In genomic region chr11:8634728-8635410, GRCm38 (mm10) we compare ENCODE assay signal across 13 mouse cellular contexts. TPM values are rescaled to one million over a fixed set of nuclear protein-coding genes. Genes with fewer than 3 reads are reported as not detected.
DNase-seq lines count a peak whose midpoint lies in the region; ATAC-seq and TF ChIP-seq lines count a peak whose summit lies in the region.
"Had no signal": no experiment of that assay in that cellular context is flagged by ENCODE, and none has a peak within 500 bp of the region (broad histone marks: within the 10 kb centered on the region; RNA-seq: fewer than 3 reads in every experiment).

No protein-coding gene starts in this region.

- H3K79me2 ChIP-seq in macrophage (ENCODE audit: inconsistent target) = peaks cover 100% of the 10 kb centered on the region
- H3K79me2 ChIP-seq in heart, adult 2 months (replicated peaks; ENCODE audit: control insufficient read depth, insufficient read depth, low read length) = no peaks in the 10 kb centered on the region

- peaks cover 3% of the 10 kb centered on the region; the same call in 1 of the 2 replicates for H3K4me1 ChIP-seq in embryonic fibroblast, embryonic 13.5 days (ENCODE audit: control insufficient read depth, insufficient read depth, low read length)
- peaks cover 38% of the 10 kb centered on the region for H3K4me1 ChIP-seq in kidney, embryonic 15.5 days
- H3K4me1 ChIP-seq in hindbrain, embryonic 10.5 days (replicated peaks) = peaks cover 13% of the 10 kb centered on the region; the same call in 1 of the 2 replicates
- H3K4me1 ChIP-seq in heart, adult 2 months (ENCODE audit: control insufficient read depth, insufficient read depth, low read length) = peaks cover 2% of the 10 kb centered on the region; the same call in 1 of the 2 replicates
- H3K4me1 ChIP-seq: neural tube, embryonic 15.5 days had no signal

- WGBS in kidney, embryonic 15.5 days = 48% methylated on average over 7 of the region's 7 CpGs
- 41% methylated on average over 7 of the region's 7 CpGs for WGBS in macrophage (ENCODE audit: missing documents)
- 73% methylated on average over 7 of the region's 7 CpGs for WGBS in hindbrain, embryonic 10.5 days
- WGBS in heart, adult 2 months = 84% methylated on average over 7 of the region's 7 CpGs

- TF ChIP-seq CTCF in embryonic fibroblast, embryonic 13.5 days (IDR thresholded peaks at IDR 0.05; ENCODE audit: borderline replicate concordance, insufficient read depth, low read length) = no peak
- TF ChIP-seq CTCF in heart, adult 2 months (IDR thresholded peaks at IDR 0.05) = no peak
- TF ChIP-seq CTCF in layer of hippocampus, adult 2 months (conservative IDR thresholded peaks at IDR 0.05) = no peak

- H3K36me3 ChIP-seq in kidney, embryonic 15.5 days = no peaks in the 10 kb centered on the region
- H3K36me3 ChIP-seq in macrophage (ENCODE audit: inconsistent target) = 0 out of 2 replicates have a peak, but pooled peaks cover 3% of the 10 kb centered on the region
- H3K36me3 ChIP-seq in hindbrain, embryonic 10.5 days = no peaks in the 10 kb centered on the region
- H3K36me3 ChIP-seq in heart, adult 2 months (ENCODE audit: control insufficient read depth, insufficient read depth, low read length) = no peaks in the 10 kb centered on the region
- H3K36me3 ChIP-seq: embryonic facial prominence, embryonic 15.5 days; neural tube, embryonic 15.5 days had no signal

- TF ChIP-seq EP300 in heart, adult 2 months (IDR thresholded peaks at IDR 0.05; ENCODE audit: insufficient read depth, low read depth, low read length) = no peak

- H3K27me3 ChIP-seq in kidney, embryonic 15.5 days = no peaks in the 10 kb centered on the region
- no peaks in the 10 kb centered on the region for H3K27me3 ChIP-seq in hindbrain, embryonic 10.5 days (ENCODE audit: insufficient read depth, poor library complexity, severe bottlenecking)
- no peaks in the 10 kb centered on the region for H3K27me3 ChIP-seq in heart, adult 2 months (ENCODE audit: control insufficient read depth, insufficient read depth, low read length)
- H3K27me3 ChIP-seq: embryonic facial prominence, embryonic 15.5 days; neural tube, embryonic 15.5 days had no signal

- ATAC-seq in kidney, embryonic 15.5 days (replicated peaks; ENCODE audit: low FRiP score) = peak; percentile 86
- ATAC-seq: forebrain, postnatal 0 days; midbrain, embryonic 16.5 days had no signal

- H3K27ac ChIP-seq in embryonic fibroblast, embryonic 13.5 days (ENCODE audit: insufficient read depth, low read length) = 0 out of 2 replicates have a peak overlapping the region, but pooled peaks have one; percentile 1
- peak overlapping the region; percentile 90 for H3K27ac ChIP-seq in kidney, embryonic 15.5 days
- H3K27ac ChIP-seq in macrophage = peak overlapping the region; percentile 51
- H3K27ac ChIP-seq in hindbrain, embryonic 10.5 days = no peak overlapping the region
- H3K27ac ChIP-seq in heart, adult 2 months = no peak overlapping the region
- H3K27ac ChIP-seq in layer of hippocampus, adult 2 months = no peak overlapping the region
- H3K27ac ChIP-seq: embryonic facial prominence, embryonic 15.5 days; neural tube, embryonic 15.5 days had no signal

- no peak overlapping the region for H3K4me2 ChIP-seq in kidney, embryonic 15.5 days
- H3K4me2 ChIP-seq: embryonic facial prominence, embryonic 15.5 days; neural tube, embryonic 15.5 days had no signal

- DNase-seq in ES-CJ7 (ENCODE audit: low read depth, low spot score) = peak; percentile 93
- no peak for DNase-seq in hindbrain, embryonic 10.5 days (ENCODE audit: low spot score)
- DNase-seq in heart, postnatal 14 days = no peak
- no peak for DNase-seq in heart, adult 2 months
- DNase-seq in layer of hippocampus, adult 2 months (ENCODE audit: low spot score in 2 of 2) = no peak
- DNase-seq: forebrain, postnatal 0 days; heart, postnatal 10 days had no signal

- TF ChIP-seq POLR2A in embryonic fibroblast, embryonic 13.5 days (IDR thresholded peaks at IDR 0.05; ENCODE audit: low read depth, low read length) = no peak
- TF ChIP-seq POLR2A in heart, adult 2 months (IDR thresholded peaks at IDR 0.05; ENCODE audit: insufficient read depth, low read depth, low read length) = no peak

- intact Hi-C loops in heart, postnatal 14 days (cut with DNase I) = no loop called here
- intact Hi-C loops in heart, adult 2 months (cut with DNase I) = no loop called here

- no peak overlapping the region for H3K4me3 ChIP-seq in embryonic fibroblast, embryonic 13.5 days (ENCODE audit: insufficient read depth, low read length)
- H3K4me3 ChIP-seq in kidney, embryonic 15.5 days (replicated peaks) = no peak overlapping the region
- no peak overlapping the region for H3K4me3 ChIP-seq in macrophage (ENCODE audit: inconsistent target)
- H3K4me3 ChIP-seq in hindbrain, embryonic 10.5 days = no peak overlapping the region
- no peak overlapping the region for H3K4me3 ChIP-seq in heart, adult 2 months
- H3K4me3 ChIP-seq in layer of hippocampus, adult 2 months = no peak overlapping the region
- H3K4me3 ChIP-seq: embryonic facial prominence, embryonic 15.5 days; neural tube, embryonic 15.5 days had no signal

- no peaks in the 10 kb centered on the region for H3K9me3 ChIP-seq in kidney, embryonic 15.5 days (replicated peaks)
- no peaks in the 10 kb centered on the region for H3K9me3 ChIP-seq in hindbrain, embryonic 10.5 days
- H3K9me3 ChIP-seq: embryonic facial prominence, embryonic 15.5 days; neural tube, embryonic 15.5 days had no signal

- no peak overlapping the region for H3K9ac ChIP-seq in kidney, embryonic 15.5 days
- H3K9ac ChIP-seq in heart, adult 2 months (ENCODE audit: low read depth, low read length) = no peak overlapping the region
- H3K9ac ChIP-seq: embryonic facial prominence, embryonic 15.5 days; forebrain, postnatal 0 days; neural tube, embryonic 15.5 days had no signal

RNA-seq across cellular contexts. Expression of gene Tns3, which starts 29.5 kb away (rescaled TPM):
- 96.5 and 113 TPM in 2 replicates for polyA plus RNA-seq in embryonic fibroblast, embryonic 13.5 days (2011; ENCODE audit: insufficient read length, low read depth, missing spikeins)
- polyA plus RNA-seq in kidney, embryonic 15.5 days (2015; fragmentation: Nextera tagmentation; extraction: Ambion mirVana) = 25.7 and 27.7 TPM in 2 replicates
- total RNA-seq in macrophage (2018; cell fraction: chromatin; rRNA removed) = 100 to 1,000 TPM; 135 to 354 (median 226) TPM
- total RNA-seq in macrophage (2018; cell fraction: cytosol; rRNA removed) = 100 to 1,000 TPM in 18 of 26 experiments, 10 to 100 TPM in 8; 75.9 to 159 (median 107) TPM
- total RNA-seq in macrophage (2018; cell fraction: nucleus; rRNA removed) = 100 to 1,000 TPM; 103 to 320 (median 161) TPM
- polyA plus RNA-seq in macrophage (2018) = 60.8 to 91.8 TPM (median 81.9 TPM) in 3 replicates
- 9.7 and 10.9 TPM in 2 replicates for polyA plus RNA-seq in hindbrain, embryonic 10.5 days (2016; fragmentation: Nextera tagmentation; extraction: Ambion mirVana)
- 10 to 100 TPM; 21.1 to 23.2 TPM for total RNA-seq in heart, postnatal 14 days (2021)
- 10 to 100 TPM; 23.1 to 23.9 TPM for total RNA-seq in heart, adult 2 months (2021)
- 14.8 and 18.4 TPM in 2 replicates for polyA plus RNA-seq in heart, adult 2 months (2012; rRNA removed)
- 10 to 100 TPM; 49.2 to 53.1 TPM for total RNA-seq in layer of hippocampus, adult 2 months (2021)

Comparison
In these comparisons a context has a peak if more than half of its experiments do, and no peak if none do; other contexts are left out.
1. H3K27ac ChIP-seq: peak in embryonic fibroblast, embryonic 13.5 days (single experiment), kidney, embryonic 15.5 days (single experiment) and macrophage (single experiment); none in hindbrain, embryonic 10.5 days (single experiment), heart, adult 2 months (single experiment) and layer of hippocampus, adult 2 months (single experiment).